ENCODE assay signal across 19 mouse cellular contexts in genomic region chr10:78002316-78002715, GRCm38 (mm10). TPM values are rescaled to one million over a fixed set of nuclear protein-coding genes. Genes with fewer than 3 reads are reported as not detected.
"Had no signal": no experiment of that assay in that cellular context is flagged by ENCODE, and none has a peak within 500 bp of the region (broad histone marks: within the 10 kb centered on the region; RNA-seq: fewer than 3 reads in every experiment).

No protein-coding gene starts in this region.

- DNase-seq: kidney, adult 2 months; kidney, postnatal 25 days; lung, embryonic 14.5 days; thymus, adult 18-20 months; thymus, postnatal 36 days had no signal

- H3K9ac ChIP-seq: lung, embryonic 14.5 days; midbrain, embryonic 12.5 days; midbrain, embryonic 15.5 days; neural tube, embryonic 12.5 days; neural tube, embryonic 15.5 days had no signal

- ATAC-seq: intestine, postnatal 0 days; lung, postnatal 0 days; midbrain, embryonic 15.5 days had no signal

- H3K9me3 ChIP-seq: midbrain, embryonic 12.5 days; midbrain, embryonic 15.5 days; neural tube, embryonic 12.5 days; neural tube, embryonic 15.5 days had no signal

- H3K4me3 ChIP-seq: midbrain, embryonic 12.5 days; midbrain, embryonic 15.5 days; neural tube, embryonic 12.5 days; neural tube, embryonic 15.5 days had no signal

- H3K27ac ChIP-seq: kidney, postnatal 0 days; macrophage; midbrain, embryonic 12.5 days; midbrain, embryonic 15.5 days; neural tube, embryonic 12.5 days; neural tube, embryonic 15.5 days had no signal

- H3K4me2 ChIP-seq: lung, embryonic 14.5 days; midbrain, embryonic 12.5 days; midbrain, embryonic 15.5 days; neural tube, embryonic 12.5 days; neural tube, embryonic 15.5 days had no signal

- H3K27me3 ChIP-seq: midbrain, embryonic 12.5 days; midbrain, embryonic 15.5 days; neural tube, embryonic 12.5 days; neural tube, embryonic 15.5 days had no signal

RNA-seq across cellular contexts. Expression of gene Dnmt3l, which starts 39.4 kb away (rescaled TPM):
- total RNA-seq: left cerebral cortex, postnatal 25 days; liver, adult 2 months had no signal
- polyA plus RNA-seq: limb, embryonic 11.5 days; liver, adult 2 months; liver, embryonic 16.5 days; midbrain, embryonic 12.5 days; midbrain, embryonic 15.5 days; neural tube, embryonic 12.5 days; neural tube, embryonic 15.5 days; spleen, adult 2 months had no signal

RNA-seq across cellular contexts. Expression of gene Aire, which starts 41.1 kb away (rescaled TPM):
- total RNA-seq: left cerebral cortex, postnatal 25 days; liver, adult 2 months; megakaryocyte, adult 5-6 weeks had no signal
- polyA plus RNA-seq: liver, adult 2 months; liver, embryonic 16.5 days; lung, postnatal 0 days; macrophage had no signal
